Mouse (Mus musculus) limb, embryonic 14.5 days (tissue): ENCODE measurements around the gene Col15a1. TPM values are rescaled to one million over a fixed set of nuclear protein-coding genes. Genes with fewer than 3 reads are reported as not detected.
A peak's percentile ranks its signal among the peaks of the same experiment; 100 is the strongest.

ENCODE experiments used
- ATAC-seq: fragments of 200-750 bp; cut with Nextera tagmentation; 2 replicates; pipeline ENCODE4 v1.8.0; 2017; ENCODE audit warnings: low read depth, moderate number of reproducible peaks, moderate TSS enrichment; ENCODE audit not compliant: low FRiP score
- DNase-seq: peaks from one replicate; pipeline ENCODE4 v3.0.0-alpha.2; 2015; ENCODE audit warnings: low spot score
- H3K27ac ChIP-seq: fragments of 300-500 bp; sonication (generic); replicated peaks from 2 replicates; pipeline ENCODE4 v1.5.1; 2014; ENCODE audit warnings: low read depth, mild to moderate bottlenecking, low read length, moderate library complexity, mixed read lengths
- H3K27me3 ChIP-seq: fragments of 300-500 bp; sonication (generic); 2 replicates; pipeline ENCODE4 v1.6.1; 2014; ENCODE audit warnings: low read length, mixed read lengths; ENCODE audit not compliant: control insufficient read depth, insufficient read depth
- H3K36me3 ChIP-seq: fragments of 300-500 bp; sonication (generic); 2 replicates; pipeline ENCODE4 v1.6.1; 2014; ENCODE audit warnings: mild to moderate bottlenecking, low read length, moderate library complexity, mixed read lengths; ENCODE audit not compliant: control insufficient read depth, insufficient read depth
- H3K4me1 ChIP-seq: fragments of 300-500 bp; sonication (generic); 2 replicates; pipeline ENCODE4 v1.6.1; 2014; ENCODE audit warnings: antibody characterized with exemption, low read length, mixed read lengths; ENCODE audit not compliant: control insufficient read depth, insufficient read depth
- H3K4me2 ChIP-seq: fragments of 300-500 bp; sonication (generic); replicated peaks from 2 replicates; pipeline ENCODE4 v1.6.1; 2014; ENCODE audit warnings: low read depth, mild to moderate bottlenecking, low read length, moderate library complexity; ENCODE audit not compliant: severe bottlenecking
- H3K4me3 ChIP-seq: fragments of 300-500 bp; sonication (generic); replicated peaks from 2 replicates; pipeline ENCODE4 v1.5.1; 2014; ENCODE audit warnings: low read length
- H3K9ac ChIP-seq: fragments of 300-500 bp; sonication (generic); 2 replicates; pipeline ENCODE4 v1.6.1; 2014; ENCODE audit warnings: mild to moderate bottlenecking, low read depth, low read length, moderate library complexity; ENCODE audit not compliant: severe bottlenecking
- H3K9me3 ChIP-seq: fragments of 300-500 bp; sonication (generic); 2 replicates; pipeline ENCODE4 v1.6.1; 2016; ENCODE audit warnings: low read length; ENCODE audit not compliant: control insufficient read depth
- POLR2A ChIP-seq: fragments of 200-500 bp; IDR thresholded peaks from 2 replicates; pipeline ENCODE4 v1.8.0; 2012; ENCODE audit warnings: inconsistent platforms, mild to moderate bottlenecking, moderate library complexity, borderline replicate concordance; ENCODE audit not compliant: insufficient read depth, insufficient read length; ENCODE audit errors: extremely low read depth
- WGBS: fragments of 180-500 bp; shearing (Covaris S2); extraction: QIAGEN DNeasy Blood & Tissue Kit; methylation state at CpG from one replicate; pipeline ENCODE4 v1.1.7; 2014; 5-methylcytosine and 5-hydroxymethylcytosine counted together
- polyA plus RNA-seq, 2 experiments: library from polyadenylated mRNA; depleted of rRNA in 1 of 2; stranded (reverse) in 1 of 2; unstranded in 1 of 2; fragments of >200 nt; fragmentation: Nextera tagmentation in 1 of 2; extraction: Ambion mirVana in 1 of 2; gene quantifications; 2 replicates each; pipeline versions ENCODE4 v1.2.1 to v1.2.3; 2012 to 2014

Gene Col15a1
- polyA plus RNA-seq, 2 experiments: 30.6 to 86.3 TPM

- Histone ChIP-seq H3K4me2 (no peak overlapping the region), H3K36me3 (no peaks in the 10 kb centered on the region), H3K9ac (no peak overlapping the region), H3K27me3 (no peaks in the 10 kb centered on the region), H3K4me3 (no peak overlapping the region), H3K27ac (no peak overlapping the region), H3K9me3 (no peaks in the 10 kb centered on the region), H3K4me1 (0 out of 2 replicates have a peak, but pooled peaks cover 7% of the 10 kb centered on the region)
- no peak for ATAC-seq
- 58% methylated on average over 8 of the region's 8 CpGs for WGBS
- TF ChIP-seq POLR2A: no peak
- peak; percentile 79 for DNase-seq
Measured at GRCm38 (mm10) chr4:47246811-47247210, 38.9 kb downstream of the Col15a1 start.

DNA sequence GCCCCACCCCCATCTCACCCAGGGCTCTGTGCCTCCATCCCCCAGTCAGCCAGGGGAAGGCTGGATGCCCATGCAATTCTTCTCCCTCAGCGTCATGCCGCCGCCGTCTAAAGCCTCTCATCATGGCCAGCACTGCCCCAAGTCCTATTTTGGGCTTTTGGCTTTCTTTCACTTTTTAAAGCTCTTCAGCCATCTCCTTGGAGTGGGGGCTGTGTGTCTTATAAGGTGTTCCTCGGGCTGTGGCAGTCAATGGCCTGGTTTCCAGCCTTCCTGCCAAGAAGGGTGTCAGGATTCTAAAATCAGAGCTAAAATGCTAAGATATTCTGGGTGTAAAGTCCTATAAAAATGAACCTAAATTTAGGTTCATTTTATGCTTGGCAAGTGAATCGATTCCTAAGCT is 39.6 kb downstream of the Col15a1 start:
- no peak overlapping the region for H3K4me2 ChIP-seq
- no peaks in the 10 kb centered on the region for H3K36me3 ChIP-seq
- 0 out of 2 replicates have a peak, but pooled peaks cover 7% of the 10 kb centered on the region for H3K4me1 ChIP-seq
- H3K9me3 ChIP-seq: no peaks in the 10 kb centered on the region; the same call in 1 of the 2 replicates
- no peak overlapping the region for H3K9ac ChIP-seq
- ATAC-seq: no peak
- no peak for DNase-seq
- 66% methylated on average over 6 of the region's 6 CpGs for WGBS
- no peak overlapping the region for H3K4me3 ChIP-seq
- H3K27me3 ChIP-seq: no peaks in the 10 kb centered on the region
- no peak for TF ChIP-seq POLR2A
- H3K27ac ChIP-seq: no peak overlapping the region

GRCm38 (mm10) chr4:47249193-47249592 is 41.2 kb downstream of the Col15a1 start:
- Histone ChIP-seq H3K9ac (no peak overlapping the region), H3K4me2 (no peak overlapping the region), H3K9me3 (no peaks in the 10 kb centered on the region; the same call in 1 of the 2 replicates), H3K27me3 (no peaks in the 10 kb centered on the region), H3K36me3 (no peaks in the 10 kb centered on the region), H3K4me1 (0 out of 2 replicates have a peak, but pooled peaks cover 7% of the 10 kb centered on the region), H3K4me3 (no peak overlapping the region), H3K27ac (no peak overlapping the region)
- WGBS: 94% methylated on average over 6 of the region's 6 CpGs
- ATAC-seq (no peak), DNase-seq (no peak)
- no peak for TF ChIP-seq POLR2A

DNA sequence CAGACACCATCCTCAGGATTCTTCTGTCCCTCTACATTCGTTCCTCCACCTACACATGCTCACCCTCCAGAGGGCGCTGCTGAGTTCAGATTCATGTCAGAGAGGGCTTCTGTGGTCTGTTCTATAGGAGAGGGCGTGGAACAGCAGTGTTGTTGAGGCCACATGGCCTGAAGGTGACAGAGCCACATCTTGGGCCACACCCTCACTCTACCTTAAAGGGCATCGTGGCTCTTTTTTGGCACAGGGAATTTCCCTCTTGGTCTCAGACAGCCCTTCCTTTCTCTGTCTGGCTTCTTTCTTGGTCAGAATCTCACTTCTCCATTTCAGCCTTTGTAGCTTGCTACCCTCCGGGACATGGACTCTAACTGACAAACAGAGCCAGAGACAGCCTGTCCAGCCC is 43.1 kb downstream of the Col15a1 start:
- WGBS: 35% methylated on average over 5 of the region's 5 CpGs
- no peak overlapping the region for H3K27ac ChIP-seq
- H3K9me3 ChIP-seq: no peaks in the 10 kb centered on the region; the same call in 1 of the 2 replicates
- TF ChIP-seq POLR2A: no peak
- no peaks in the 10 kb centered on the region for H3K27me3 ChIP-seq
- no peaks in the 10 kb centered on the region for H3K36me3 ChIP-seq
- H3K4me3 ChIP-seq: no peak overlapping the region
- DNase-seq: peak; percentile 53
- H3K4me1 ChIP-seq: 0 out of 2 replicates have a peak, but pooled peaks cover 7% of the 10 kb centered on the region
- no peak overlapping the region for H3K4me2 ChIP-seq
- no peak overlapping the region for H3K9ac ChIP-seq
- ATAC-seq: no peak

- ATAC-seq (no peak), DNase-seq (no peak)
- WGBS: 75% methylated on average over 11 of the region's 11 CpGs
- no peak for TF ChIP-seq POLR2A
- Histone ChIP-seq H3K4me1 (0 out of 2 replicates have a peak, but pooled peaks cover 7% of the 10 kb centered on the region), H3K9ac (no peak overlapping the region), H3K4me3 (no peak overlapping the region), H3K9me3 (no peaks in the 10 kb centered on the region; the same call in 1 of the 2 replicates), H3K27me3 (no peaks in the 10 kb centered on the region), H3K4me2 (no peak overlapping the region), H3K27ac (no peak overlapping the region), H3K36me3 (no peaks in the 10 kb centered on the region)
Measured at GRCm38 (mm10) chr4:47251693-47252435, 43.9 kb downstream of the Col15a1 start.
